Mouse (Mus musculus) urinary bladder, postnatal 14 days (tissue): Measurements from ENCODE around the gene Ksr1.

Experiments
- DNase-seq: peaks from one replicate; pipeline ENCODE4 v3.0.0; 2021; ENCODE audit warnings: low spot score

Ksr1 gene

DNA sequence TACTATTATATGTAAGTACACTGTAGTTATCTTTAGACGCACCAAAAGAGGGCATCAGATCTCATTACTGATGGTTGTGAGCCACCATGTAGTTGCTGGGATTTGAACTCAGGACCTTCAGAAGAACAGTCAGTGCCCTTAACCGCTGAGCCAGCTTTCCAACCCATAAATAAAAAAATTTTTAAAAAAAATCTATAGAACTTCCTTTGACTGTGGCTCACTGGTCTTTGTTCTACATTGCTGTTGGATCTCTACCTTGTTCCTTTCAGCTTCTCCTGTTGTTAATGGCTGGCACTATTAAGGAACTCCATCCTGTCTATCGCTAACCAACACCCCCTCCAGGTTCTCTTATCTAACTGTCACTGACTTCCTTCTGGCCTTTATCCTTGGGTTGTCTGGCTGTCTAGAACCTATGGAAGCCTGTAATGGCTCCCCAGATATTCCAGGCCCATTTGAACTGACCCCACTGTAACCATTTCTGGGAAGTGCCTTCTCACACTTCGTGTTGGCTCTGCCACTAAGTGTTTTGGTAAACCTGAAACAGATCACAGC lies 166.0 kb downstream of the Ksr1 start:
- DNase-seq: no peak

DNA sequence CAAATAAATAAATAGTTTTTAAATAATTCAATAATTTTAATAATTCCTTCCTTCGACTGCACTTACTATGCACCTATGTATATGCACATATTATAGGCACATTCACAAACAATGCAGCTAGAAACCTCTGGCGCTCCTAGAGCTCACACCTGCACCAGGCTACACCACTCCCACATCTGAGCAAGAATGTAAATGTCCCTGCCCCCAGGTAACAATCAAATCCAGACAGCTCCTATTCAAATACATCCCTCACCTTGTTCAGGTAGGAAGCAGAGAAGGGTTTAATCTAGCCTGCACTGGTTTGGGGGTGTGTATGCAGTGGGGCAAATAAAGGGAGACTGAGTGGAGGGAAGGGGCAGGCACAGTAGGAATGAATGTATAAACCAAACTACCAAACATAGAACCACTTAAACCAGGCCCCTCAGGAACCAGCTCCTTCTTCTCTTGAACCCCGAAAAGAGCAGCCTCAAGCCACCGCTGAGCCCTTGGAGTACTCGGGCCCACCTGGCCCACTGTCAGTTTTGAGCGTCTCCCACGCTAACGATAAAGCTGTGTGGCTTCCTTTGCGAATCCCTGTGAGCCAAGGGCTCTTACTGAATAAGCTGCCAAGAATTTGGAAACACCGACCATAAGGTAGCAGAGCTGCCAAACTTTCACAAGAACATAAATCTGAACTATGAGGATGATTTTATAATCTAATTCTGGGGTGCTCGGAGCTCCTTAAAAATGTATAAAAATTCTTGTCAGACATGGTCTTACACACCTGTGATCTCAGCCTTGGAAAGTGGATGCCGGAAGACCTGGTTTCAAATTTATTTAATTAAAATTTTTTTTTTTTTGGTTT lies 167.8 kb downstream of the Ksr1 start:
- no peak for DNase-seq

DNA sequence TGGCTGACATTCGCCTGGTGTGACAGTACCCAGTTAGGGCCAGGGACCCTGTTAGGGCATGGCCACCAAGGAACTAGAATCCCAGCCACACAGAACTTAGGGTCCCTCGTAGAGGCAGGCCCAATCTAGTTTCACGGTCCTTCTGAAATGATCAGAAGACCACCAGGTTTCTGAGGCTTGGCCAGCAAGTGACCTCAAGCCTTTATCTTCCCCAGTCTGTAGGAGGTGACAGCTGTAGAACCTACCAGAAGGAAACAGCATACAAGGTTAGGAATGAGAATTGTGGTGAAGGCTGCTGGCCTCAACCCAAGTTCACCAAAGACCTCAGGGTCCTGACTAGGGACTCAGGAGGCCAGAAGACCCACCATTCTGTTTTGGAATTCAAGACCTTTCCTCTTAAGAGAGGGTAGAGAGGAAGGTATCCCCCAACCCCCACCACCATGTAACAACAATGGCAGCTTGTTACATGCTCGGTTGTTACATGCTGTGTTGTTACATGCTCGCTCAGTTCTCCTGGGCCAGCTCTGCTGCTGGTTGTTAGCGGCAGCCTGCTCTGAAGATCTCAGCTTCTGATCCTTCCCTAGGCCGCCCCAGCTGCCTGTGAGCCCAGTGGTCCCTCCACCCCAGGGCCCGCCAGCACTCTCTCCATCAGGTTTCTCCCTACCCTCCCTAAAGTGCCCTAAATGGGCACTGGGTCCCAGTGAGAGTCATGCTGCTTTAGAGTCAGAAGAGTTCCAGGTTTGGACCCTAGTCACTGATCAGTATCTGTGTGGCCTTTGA lies 169.3 kb downstream of the Ksr1 start:
- DNase-seq: no peak

DNA sequence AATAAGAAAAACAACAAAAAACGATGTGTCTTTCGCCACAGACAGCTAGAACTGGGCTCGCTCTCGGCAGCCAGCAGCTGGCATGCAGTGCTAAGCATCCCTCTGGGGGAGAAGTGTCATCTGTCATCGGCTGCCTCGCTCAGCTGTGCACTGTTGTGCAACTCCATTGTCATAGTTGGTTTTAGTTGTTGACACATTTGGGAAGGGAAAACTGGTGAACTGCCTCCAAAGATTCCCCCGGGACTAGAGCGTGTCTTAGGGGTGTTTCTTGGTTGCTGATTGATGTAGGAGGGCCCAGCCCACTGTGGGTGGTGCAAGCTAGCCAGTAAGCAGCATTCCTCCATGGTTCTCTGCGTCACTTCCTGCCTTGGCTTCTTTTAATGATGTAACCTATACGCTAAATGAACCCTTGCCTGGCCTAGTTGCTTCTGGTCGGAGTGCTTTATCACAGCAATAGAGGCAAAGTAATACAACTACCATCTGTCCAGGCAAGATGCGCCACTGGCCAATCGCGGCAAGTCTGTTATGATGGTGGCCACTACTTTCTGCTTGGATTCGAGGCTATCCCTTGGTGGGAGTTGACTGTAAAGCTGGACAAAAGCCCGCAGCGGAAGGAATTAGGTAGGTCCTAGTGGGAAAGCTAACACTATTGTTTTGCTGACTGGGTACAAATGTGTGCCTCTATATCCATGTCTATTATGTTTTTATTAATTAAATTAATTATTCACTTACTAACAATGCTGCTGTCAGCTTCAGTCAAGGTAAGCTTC lies 172.6 kb downstream of the Ksr1 start:
- peak; percentile 52 for DNase-seq

DNA sequence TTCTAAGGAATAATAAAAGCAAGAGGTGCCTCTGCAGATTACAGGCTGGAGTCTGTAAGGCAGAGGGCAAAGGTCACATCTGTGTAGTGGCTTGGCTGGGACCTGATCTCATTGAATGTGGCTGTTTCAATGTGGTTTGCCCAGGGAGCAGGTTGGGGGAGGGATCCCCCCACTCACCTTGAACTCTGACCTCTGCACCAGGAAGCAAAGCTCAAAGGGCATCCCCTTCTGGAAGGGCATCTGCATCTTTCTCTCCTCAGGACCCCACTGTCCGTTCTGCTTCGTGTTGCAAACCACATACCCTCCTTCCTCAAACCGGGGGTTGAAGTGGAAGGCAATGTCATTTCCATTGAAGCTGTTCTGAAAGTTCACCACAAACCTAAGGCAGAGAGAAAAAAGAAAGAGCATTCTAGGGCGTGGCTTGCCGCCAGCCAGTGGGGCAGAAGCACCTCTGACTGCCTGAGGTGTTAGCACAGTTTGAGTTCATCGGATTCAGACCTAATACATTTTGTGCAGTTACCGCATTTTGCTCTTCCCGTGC lies 173.3 kb downstream of the Ksr1 start:
- DNase-seq: no peak

DNA sequence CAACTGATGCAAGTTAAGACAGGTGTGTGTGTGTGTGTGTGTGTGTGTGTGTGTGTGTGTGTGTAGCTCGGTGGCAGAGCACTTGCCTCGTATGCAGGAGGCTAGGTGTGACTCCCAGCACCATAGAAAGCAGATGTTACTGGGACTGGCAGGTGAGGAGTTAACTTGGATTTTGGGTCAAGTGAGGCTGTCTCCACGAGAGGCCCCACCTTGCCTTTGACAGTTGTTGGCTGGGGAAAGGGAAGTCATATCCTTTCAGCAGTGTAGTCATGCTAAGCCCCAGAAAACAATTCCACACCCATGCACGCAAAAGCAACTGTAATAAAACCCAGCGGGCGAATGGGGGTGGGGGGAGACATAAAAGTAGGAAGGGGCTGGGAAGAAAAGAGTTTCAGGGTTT lies 173.9 kb downstream of the Ksr1 start:
- DNase-seq: no peak

DNA sequence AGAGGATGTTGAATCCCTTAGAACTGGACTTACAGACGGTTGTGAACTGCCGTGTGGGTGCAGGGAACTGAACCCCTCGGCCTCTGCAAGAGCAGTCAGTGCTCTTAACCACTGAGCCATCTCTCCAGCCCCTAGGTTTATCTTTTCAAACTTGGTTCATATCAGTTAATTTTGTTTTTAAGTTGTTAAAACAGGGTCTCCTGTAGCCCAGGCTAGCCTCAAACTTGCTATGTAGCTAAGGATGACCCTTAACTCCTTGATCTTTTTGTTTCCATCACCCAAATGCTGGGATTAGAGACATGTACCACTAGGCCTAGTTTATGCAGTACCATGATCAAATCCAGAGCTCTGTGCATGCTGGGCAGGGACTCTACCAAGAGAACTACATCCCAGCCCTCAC lies 174.5 kb downstream of the Ksr1 start:
- DNase-seq: no peak

DNA sequence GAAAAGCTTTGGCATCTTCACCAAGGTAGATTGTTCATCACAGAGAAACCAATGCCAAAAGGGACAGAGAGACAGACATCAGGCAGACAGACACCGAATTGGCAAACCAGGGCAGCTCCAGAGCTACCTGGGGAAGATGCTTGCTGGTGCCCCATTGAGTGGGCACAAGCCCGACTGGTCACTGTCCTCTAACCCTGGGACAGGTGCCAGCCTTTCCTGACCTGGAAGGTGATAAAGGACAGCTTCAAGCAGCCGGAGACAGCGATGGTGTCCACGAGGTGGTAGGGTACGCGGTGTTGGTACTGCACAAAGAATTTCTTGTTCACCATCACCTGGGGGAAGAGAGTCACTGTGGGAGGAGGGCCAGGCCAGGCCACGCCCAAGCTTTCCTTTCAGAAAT lies 175.1 kb downstream of the Ksr1 start:
- no peak for DNase-seq

DNA sequence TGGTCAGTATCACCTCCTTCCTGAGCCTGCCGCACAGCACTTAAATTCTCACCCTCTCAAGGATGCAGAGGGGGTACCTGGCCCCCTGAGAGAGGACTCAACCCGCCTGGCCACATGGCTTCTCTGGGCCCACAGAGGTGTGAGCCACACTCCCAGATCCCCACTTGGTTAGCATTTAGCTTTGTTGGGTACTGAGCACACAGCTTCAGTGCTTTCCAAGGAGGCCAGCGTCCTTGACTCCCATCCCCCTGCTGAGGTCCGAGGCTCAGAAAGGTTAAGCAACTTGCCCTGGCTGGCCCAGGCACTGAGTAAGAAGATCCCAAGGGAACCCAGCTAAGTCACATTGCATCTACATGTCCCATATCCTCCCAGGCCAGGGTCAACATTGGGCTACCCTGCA lies 178.1 kb downstream of the Ksr1 start:
- no peak for DNase-seq

DNA sequence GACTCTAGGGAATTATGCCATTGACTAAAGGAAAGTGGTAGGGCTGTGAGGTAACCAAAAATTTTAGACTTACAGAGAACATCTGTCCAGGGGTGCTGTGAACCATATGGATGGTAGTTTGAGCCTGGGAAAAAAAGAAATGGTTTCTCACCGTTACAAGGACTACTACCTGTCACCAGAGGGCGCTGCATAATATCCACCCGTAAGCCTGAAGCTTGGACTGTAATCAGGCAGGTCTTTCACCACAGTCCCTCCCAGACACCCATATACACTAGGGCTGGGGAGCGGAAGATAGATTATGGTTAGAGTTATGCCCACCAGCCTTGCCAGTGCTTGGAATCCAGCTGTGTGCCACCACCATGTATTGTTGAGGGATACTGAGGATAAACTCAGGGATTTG lies 178.8 kb downstream of the Ksr1 start:
- DNase-seq: peak; percentile 47
